Mouse (Mus musculus) v-Abl transformed pro-B cells (cell line): ENCODE results near the gene Tlx1.

Experiments
- in situ Hi-C, 2 experiments: fragments of 400-800 bp; cut with MboI; formaldehyde crosslinking; loops; one replicate each; pipeline ENCODE4 v1.15.1; 2025; ENCODE audit not compliant: unreplicated experiment in 2 of 2

Gene Tlx1

GRCm38 (mm10) chr19:45156381-45156780 lies 5.9 kb downstream of the Tlx1 start:
- in situ Hi-C loops: loop anchor here in 1 of 2 experiments (5.0 kb wide), 1 partner anchor 39 kb away; no protein-coding TSS in a partner anchor

- in situ Hi-C loops: loop anchor here in 1 of 2 experiments (5.0 kb wide), 1 partner anchor 41 kb away; no protein-coding TSS in a partner anchor
Observed at GRCm38 (mm10) chr19:45158201-45158600, 7.7 kb downstream of the Tlx1 start.

- in situ Hi-C loops: loop anchor here in 1 of 2 experiments (5.0 kb wide), 1 partner anchor 42 kb away; no protein-coding TSS in a partner anchor
Observed at GRCm38 (mm10) chr19:45158896-45159295, 8.4 kb downstream of the Tlx1 start.

GRCm38 (mm10) chr19:45159491-45159890 lies 9.0 kb downstream of the Tlx1 start:
- in situ Hi-C loops: loop anchor here in 1 of 2 experiments (5.0 kb wide), 1 partner anchor 42 kb away; no protein-coding TSS in a partner anchor

GRCm38 (mm10) chr19:45159991-45160390 lies 9.5 kb downstream of the Tlx1 start:
- in situ Hi-C loops: loop anchor here (5.0 to 10.0 kb wide), 3 partner anchors 43 to 88 kb away; partner anchors contain the start of gene Kazald1 (in 1 of the 2)

GRCm38 (mm10) chr19:45160523-45160922 lies 10.0 kb downstream of the Tlx1 start:
- in situ Hi-C loops: loop anchor here (5.0 to 10.0 kb wide), 2 partner anchors 86 to 88 kb away; partner anchors contain the start of gene Kazald1 (in 1 of the 2)

- in situ Hi-C loops: loop anchor here (5.0 to 10.0 kb wide), 2 partner anchors 86 to 89 kb away; partner anchors contain the start of gene Kazald1 (in 1 of the 2)
Observed at GRCm38 (mm10) chr19:45161093-45161492, 10.6 kb downstream of the Tlx1 start.

GRCm38 (mm10) chr19:45162181-45162580 lies 11.7 kb downstream of the Tlx1 start:
- in situ Hi-C loops: loop anchor here (5.0 to 10.0 kb wide), 2 partner anchors 87 to 90 kb away; partner anchors contain the start of gene Kazald1 (in 1 of the 2)

- in situ Hi-C loops: loop anchor here (5.0 to 10.0 kb wide), 2 partner anchors 88 to 91 kb away; partner anchors contain the start of gene Kazald1 (in 1 of the 2)
Observed at GRCm38 (mm10) chr19:45162871-45163270, 12.4 kb downstream of the Tlx1 start.

GRCm38 (mm10) chr19:45170451-45170850 lies 20.0 kb downstream of the Tlx1 start:
- in situ Hi-C loops: no loop called here

- in situ Hi-C loops: no loop called here
Observed at GRCm38 (mm10) chr19:45174803-45175202, 24.3 kb downstream of the Tlx1 start.

- in situ Hi-C loops: no loop called here
Observed at GRCm38 (mm10) chr19:45176269-45176668, 25.8 kb downstream of the Tlx1 start.

GRCm38 (mm10) chr19:45177004-45177737 lies 26.7 kb downstream of the Tlx1 start:
- in situ Hi-C loops: no loop called here

GRCm38 (mm10) chr19:45179451-45179850 lies 29.0 kb downstream of the Tlx1 start:
- in situ Hi-C loops: no loop called here

- in situ Hi-C loops: no loop called here
Observed at GRCm38 (mm10) chr19:45180447-45180846, 30.0 kb downstream of the Tlx1 start.

GRCm38 (mm10) chr19:45194651-45195050 lies 44.2 kb downstream of the Tlx1 start:
- in situ Hi-C loops: no loop called here

- in situ Hi-C loops: no loop called here
Observed at GRCm38 (mm10) chr19:45196967-45197366, 46.5 kb downstream of the Tlx1 start.

GRCm38 (mm10) chr19:45205311-45206105 lies 55.0 kb downstream of the Tlx1 start:
- in situ Hi-C loops: loop anchor here (25.0 kb wide), 2 partner anchors 807 to 907 kb away; partner anchors contain the start of gene Hps6 (in 1 of the 2)
